Comparison of ENCODE assay signal across 12 mouse cellular contexts in genomic region chr10:125321446-125322428, GRCm38 (mm10).
DNase-seq lines count a peak whose midpoint lies in the region; ATAC-seq lines count a peak whose summit lies in the region.
"Had no signal": no experiment of that assay in that cellular context is flagged by ENCODE, and none has a peak within 500 bp of the region (broad histone marks: within the 10 kb centered on the region; RNA-seq: fewer than 3 reads in every experiment).

No protein-coding gene starts in this region.

- 0 out of 2 replicates have a peak, but pooled peaks have one; percentile 52 for ATAC-seq in kidney, embryonic 15.5 days (replicated peaks; ENCODE audit: low FRiP score)
- peak; percentile 80 for ATAC-seq in heart, embryonic 14.5 days (ENCODE audit: insufficient number of reproducible peaks, insufficient read depth, low FRiP score, low read depth)
- peak; percentile 69 for ATAC-seq in liver, embryonic 16.5 days (ENCODE audit: low read depth)
- ATAC-seq in megakaryocyte, adult 5-6 weeks (ENCODE audit: poor library complexity, severe bottlenecking) = peak; percentile 48
- no peak for ATAC-seq in midbrain, embryonic 15.5 days (replicated peaks)
- ATAC-seq: intestine, embryonic 15.5 days had no signal

- no peak overlapping the region for H3K4me3 ChIP-seq in kidney, embryonic 15.5 days (replicated peaks)
- H3K4me3 ChIP-seq in heart, embryonic 14.5 days (ENCODE audit: control insufficient read depth in 1 of 2, insufficient read depth in 1 of 2, low read depth in 1 of 2, low read length in 2 of 2) = no peak overlapping the region
- 0 out of 2 replicates have a peak overlapping the region, but pooled peaks have one; percentile 19 for H3K4me3 ChIP-seq in liver, embryonic 16.5 days (ENCODE audit: low read depth, low read length)
- no peak overlapping the region for H3K4me3 ChIP-seq in midbrain, embryonic 15.5 days
- no peak overlapping the region for H3K4me3 ChIP-seq in limb, embryonic 10.5 days
- H3K4me3 ChIP-seq: intestine, embryonic 15.5 days; midbrain, embryonic 12.5 days; neural tube, embryonic 13.5 days had no signal

- no peaks in the 10 kb centered on the region for H3K27me3 ChIP-seq in kidney, embryonic 15.5 days
- no peaks in the 10 kb centered on the region for H3K27me3 ChIP-seq in heart, embryonic 14.5 days (ENCODE audit: control insufficient read depth, insufficient read depth, low read length)
- no peaks in the 10 kb centered on the region for H3K27me3 ChIP-seq in liver, embryonic 16.5 days (ENCODE audit: control insufficient read depth, insufficient read depth, low read depth, low read length)
- H3K27me3 ChIP-seq in midbrain, embryonic 15.5 days (replicated peaks) = no peaks in the 10 kb centered on the region
- H3K27me3 ChIP-seq in limb, embryonic 10.5 days (ENCODE audit: low read depth, poor library complexity, severe bottlenecking) = no peaks in the 10 kb centered on the region
- H3K27me3 ChIP-seq: intestine, embryonic 15.5 days; midbrain, embryonic 12.5 days; neural tube, embryonic 13.5 days had no signal

- H3K36me3 ChIP-seq in kidney, embryonic 15.5 days = no peaks in the 10 kb centered on the region
- H3K36me3 ChIP-seq in heart, embryonic 14.5 days (ENCODE audit: control insufficient read depth, insufficient read depth, low read length) = no peaks in the 10 kb centered on the region
- H3K36me3 ChIP-seq in liver, embryonic 16.5 days (ENCODE audit: control insufficient read depth, insufficient read depth) = no peaks in the 10 kb centered on the region
- no peaks in the 10 kb centered on the region for H3K36me3 ChIP-seq in midbrain, embryonic 15.5 days (replicated peaks)
- H3K36me3 ChIP-seq in limb, embryonic 10.5 days = no peaks in the 10 kb centered on the region
- H3K36me3 ChIP-seq: intestine, embryonic 15.5 days; midbrain, embryonic 12.5 days; neural tube, embryonic 13.5 days had no signal

- H3K9me3 ChIP-seq in kidney, embryonic 15.5 days (replicated peaks) = no peaks in the 10 kb centered on the region
- no peaks in the 10 kb centered on the region for H3K9me3 ChIP-seq in heart, embryonic 14.5 days (ENCODE audit: control insufficient read depth, low read length)
- H3K9me3 ChIP-seq in liver, embryonic 16.5 days (replicated peaks; ENCODE audit: control insufficient read depth, low read length) = no peaks in the 10 kb centered on the region
- no peaks in the 10 kb centered on the region for H3K9me3 ChIP-seq in midbrain, embryonic 15.5 days
- no peaks in the 10 kb centered on the region for H3K9me3 ChIP-seq in limb, embryonic 10.5 days (replicated peaks)
- H3K9me3 ChIP-seq: intestine, embryonic 15.5 days; midbrain, embryonic 12.5 days; neural tube, embryonic 13.5 days had no signal

- H3K9ac ChIP-seq in kidney, embryonic 15.5 days = no peak overlapping the region
- no peak overlapping the region for H3K9ac ChIP-seq in heart, embryonic 14.5 days (ENCODE audit: low read length)
- no peak overlapping the region for H3K9ac ChIP-seq in liver, embryonic 16.5 days (ENCODE audit: low read depth, low read length)
- H3K9ac ChIP-seq in midbrain, embryonic 15.5 days = no peak overlapping the region
- H3K9ac ChIP-seq: intestine, embryonic 15.5 days; midbrain, embryonic 12.5 days; neural tube, embryonic 13.5 days had no signal

- no peak overlapping the region for H3K27ac ChIP-seq in kidney, embryonic 15.5 days
- no peak overlapping the region for H3K27ac ChIP-seq in heart, embryonic 14.5 days (replicated peaks in 1 of 2; ENCODE audit: control insufficient read depth in 1 of 2, insufficient read depth in 1 of 2, low read depth in 2 of 2, low read length in 2 of 2)
- H3K27ac ChIP-seq in liver, embryonic 16.5 days (ENCODE audit: low read length) = peak overlapping the region; percentile 62
- no peak overlapping the region for H3K27ac ChIP-seq in midbrain, embryonic 15.5 days
- no peak overlapping the region for H3K27ac ChIP-seq in limb, embryonic 10.5 days
- H3K27ac ChIP-seq: intestine, embryonic 15.5 days; midbrain, embryonic 12.5 days; neural tube, embryonic 13.5 days had no signal

- 70% methylated on average over 11 of the region's 11 CpGs for WGBS in kidney, embryonic 15.5 days
- 48% methylated on average over 11 of the region's 11 CpGs for WGBS in heart, embryonic 14.5 days
- 54% methylated on average over 11 of the region's 11 CpGs for WGBS in liver, embryonic 16.5 days (ENCODE audit: insufficient replicate concordance)
- 83% methylated on average over 11 of the region's 11 CpGs for WGBS in midbrain, embryonic 15.5 days
- 84% methylated on average over 11 of the region's 11 CpGs for WGBS in limb, embryonic 10.5 days

- DNase-seq in kidney, adult 18-20 months = no peak
- DNase-seq in limb, embryonic 10.5 days (ENCODE audit: low spot score) = no peak
- DNase-seq: gastrocnemius, postnatal 14 days; right cerebral cortex, postnatal 25 days had no signal

- no peaks in the 10 kb centered on the region for H3K4me1 ChIP-seq in kidney, embryonic 15.5 days
- peaks cover 2 to 9% of the 10 kb centered on the region in 2 experiments; a peak in 2 of 4 replicates for H3K4me1 ChIP-seq in heart, embryonic 14.5 days (ENCODE audit: control insufficient read depth in 2 of 2, insufficient read depth in 2 of 2, low read length in 2 of 2)
- H3K4me1 ChIP-seq in liver, embryonic 16.5 days (ENCODE audit: control insufficient read depth, low read depth, low read length) = peaks cover 9% of the 10 kb centered on the region
- no peaks in the 10 kb centered on the region for H3K4me1 ChIP-seq in midbrain, embryonic 15.5 days
- H3K4me1 ChIP-seq in limb, embryonic 10.5 days = peaks cover 5% of the 10 kb centered on the region
- H3K4me1 ChIP-seq: intestine, embryonic 15.5 days; midbrain, embryonic 12.5 days; neural tube, embryonic 13.5 days had no signal

- no peak overlapping the region for H3K4me2 ChIP-seq in kidney, embryonic 15.5 days
- H3K4me2 ChIP-seq in heart, embryonic 14.5 days (ENCODE audit: low read length) = no peak overlapping the region; the same call in 1 of the 2 replicates
- peak overlapping the region; percentile 41 for H3K4me2 ChIP-seq in liver, embryonic 16.5 days (ENCODE audit: low read depth, low read length)
- no peak overlapping the region for H3K4me2 ChIP-seq in midbrain, embryonic 15.5 days
- H3K4me2 ChIP-seq: intestine, embryonic 15.5 days; midbrain, embryonic 12.5 days; neural tube, embryonic 13.5 days had no signal
